Mouse (Mus musculus) bone marrow macrophage, adult 2 months (primary cell): Measurements from ENCODE around the gene Tmem262.

Source experiments
- CTCF ChIP-seq: IDR thresholded peaks from 2 replicates; pipeline ENCODE4 v1.5.1; 2012; ENCODE audit warnings: low read depth, mild to moderate bottlenecking, low read length, moderate library complexity
- POLR2A ChIP-seq: IDR thresholded peaks from 2 replicates; pipeline ENCODE4 v1.6.1; 2012; ENCODE audit warnings: mild to moderate bottlenecking, low read depth, low read length, borderline replicate concordance

- no peak for TF ChIP-seq CTCF
- TF ChIP-seq POLR2A = no peak
Observed at GRCm38 (mm10) chr19:6084478-6085248, 4.8 kb downstream of the Tmem262 start, which contains the start of the genes Zfpl1 and Cdca5.
